Mouse (Mus musculus) T-helper 17 cell (primary cell): Measurements from ENCODE around the gene Fam69a.

Source experiments
- in situ Hi-C, 2 experiments: fragments of 300-600 bp; cut with MboI, MseI; formaldehyde crosslinking; loops; 1 replicate in 1 of 2; 2 replicates in 1 of 2; pipeline ENCODE4 v1.15.1; 2025; ENCODE audit warnings: high pct_unique_total_duplicates in 2 of 2

Gene Fam69a

DNA sequence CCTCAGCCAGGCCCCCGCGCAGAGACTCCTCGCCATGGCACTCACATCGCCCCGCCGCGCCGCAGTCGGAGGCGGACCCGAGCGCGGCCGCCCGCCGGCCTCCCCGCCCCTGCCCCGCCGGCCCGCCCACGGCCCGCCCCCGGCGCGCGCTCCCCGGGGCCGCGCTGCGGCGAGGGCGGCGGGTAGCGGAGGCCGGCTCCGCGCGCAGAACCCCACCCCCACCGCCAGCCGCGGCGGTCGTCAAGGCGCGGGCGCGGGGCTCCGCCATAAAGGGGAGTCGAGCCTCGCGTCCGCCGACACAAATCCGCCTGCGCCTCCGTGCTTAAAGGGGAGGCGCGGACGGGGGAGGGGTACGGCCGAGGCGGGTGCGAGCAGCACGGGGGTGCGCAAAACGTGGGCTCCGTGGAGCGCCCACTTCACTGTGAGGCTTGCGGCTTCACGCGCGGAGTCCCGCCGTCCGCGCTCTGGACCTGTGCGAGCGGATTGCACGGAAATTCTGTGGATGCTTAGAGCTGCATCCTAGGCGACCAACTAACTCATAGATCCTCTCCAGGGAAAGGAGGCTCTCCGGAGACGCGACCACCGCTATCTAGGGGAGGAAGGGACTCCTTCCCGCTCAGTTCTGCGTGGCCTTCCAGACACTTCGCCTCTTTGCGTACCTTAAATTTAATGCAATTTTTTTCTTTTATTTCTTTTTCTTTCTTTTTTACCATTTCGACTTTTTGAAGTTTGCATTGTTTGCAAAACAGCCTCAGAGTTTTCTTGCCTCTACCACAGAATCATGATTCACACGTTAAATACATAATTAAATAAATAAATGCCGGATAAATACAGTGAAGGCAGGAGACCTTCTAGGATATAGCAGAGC lies at the start of gene Fam69a:
Gene Fam69a (minus strand): TSS at position 119 of the 868 bp plus-strand sequence.
- in situ Hi-C loops, result no loop called here

DNA sequence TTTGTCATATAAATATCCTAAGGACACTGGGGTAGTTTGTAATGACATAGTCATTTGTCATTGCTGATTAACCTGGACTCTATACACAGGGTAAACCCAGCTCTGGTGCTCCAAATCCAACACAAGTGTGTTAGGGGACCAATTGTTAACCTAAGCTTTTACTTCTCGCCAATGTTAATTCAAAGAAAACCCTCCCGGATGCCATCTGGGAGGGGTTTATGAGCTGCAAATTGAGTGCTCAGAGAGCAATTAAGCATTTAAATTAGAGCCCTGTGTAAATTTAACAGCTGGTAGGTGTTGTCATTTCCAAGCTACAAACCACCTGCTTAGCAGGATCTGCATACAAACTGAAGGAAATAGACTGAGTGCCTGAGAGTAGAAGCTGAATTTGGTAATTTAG lies 48.6 kb upstream of the Fam69a start:
- in situ Hi-C loops, result no loop called here

DNA sequence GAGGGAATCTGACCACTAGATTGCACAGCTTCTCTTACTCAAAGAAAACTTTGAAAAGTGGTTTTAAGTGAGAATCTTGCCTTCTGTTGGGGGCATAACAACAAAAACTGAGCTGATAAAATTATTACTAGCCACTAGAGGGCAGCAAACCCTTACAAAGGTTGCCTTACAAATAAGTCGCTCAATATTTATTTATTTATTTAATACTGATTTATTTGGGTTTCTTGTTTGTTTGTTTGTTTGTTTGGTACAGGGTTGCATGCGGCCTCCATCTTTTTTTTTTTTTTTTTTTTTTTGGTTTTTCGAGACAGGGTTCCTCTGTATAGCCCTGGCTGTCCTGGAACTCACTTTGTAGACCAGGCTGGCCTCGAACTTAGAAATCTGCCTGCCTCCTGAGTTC lies 47.3 kb upstream of the Fam69a start:
- in situ Hi-C loops, result no loop called here

DNA sequence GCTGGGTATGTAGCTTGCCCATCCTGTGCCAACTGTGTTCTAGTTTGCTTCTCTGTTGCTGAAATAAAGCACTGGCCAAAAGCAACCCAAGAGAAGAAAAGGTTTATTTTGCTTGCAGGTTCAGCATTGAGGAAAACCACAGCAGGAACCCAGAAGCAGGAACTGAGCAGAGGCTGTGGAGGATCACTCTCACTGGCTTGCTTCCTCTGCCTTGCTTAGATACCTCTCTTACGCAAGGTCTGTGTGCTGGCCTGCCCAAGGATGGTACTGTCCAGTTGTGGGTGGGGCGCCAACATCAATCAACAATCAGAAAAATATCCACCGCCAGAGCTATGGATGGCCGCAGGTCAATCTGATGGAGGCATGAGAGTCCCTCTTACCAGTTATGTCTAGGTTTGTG lies 44.4 kb upstream of the Fam69a start:
- in situ Hi-C loops, result no loop called here

DNA sequence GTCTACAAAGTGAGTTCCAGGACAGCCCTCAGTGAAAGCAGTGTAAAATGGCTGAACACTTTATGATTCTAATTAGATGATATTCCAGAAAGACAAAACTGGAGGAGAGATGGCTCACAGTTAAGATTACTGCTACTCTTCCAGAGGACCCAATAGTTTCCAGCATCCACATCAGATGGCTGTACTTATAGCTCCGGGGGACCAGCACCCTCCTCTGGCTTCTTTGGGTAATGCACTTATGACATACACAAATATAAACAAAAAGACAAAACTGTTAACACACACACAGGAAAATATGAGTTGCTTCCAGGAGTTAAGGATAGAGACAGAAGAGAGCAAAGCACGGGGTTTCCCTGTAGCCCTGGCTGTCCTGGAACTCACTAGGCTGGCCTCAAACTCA lies 43.1 kb upstream of the Fam69a start:
- in situ Hi-C loops, result loop anchor here in 1 of 2 experiments (5.0 to 10.0 kb wide), 2 partner anchors 127 to 355 kb away; no protein-coding TSS in a partner anchor

- in situ Hi-C loops, result loop anchor here in 1 of 2 experiments (5.0 to 10.0 kb wide), 2 partner anchors 128 to 354 kb away; no protein-coding TSS in a partner anchor
These were observed 42.1 kb upstream of the Fam69a start for GRCm38 (mm10) chr5:108028797-108029536.

GRCm38 (mm10) chr5:108028230-108028629 lies 41.3 kb upstream of the Fam69a start:
- in situ Hi-C loops, result loop anchor here in 1 of 2 experiments (5.0 to 10.0 kb wide), 2 partner anchors 129 to 353 kb away; no protein-coding TSS in a partner anchor

DNA sequence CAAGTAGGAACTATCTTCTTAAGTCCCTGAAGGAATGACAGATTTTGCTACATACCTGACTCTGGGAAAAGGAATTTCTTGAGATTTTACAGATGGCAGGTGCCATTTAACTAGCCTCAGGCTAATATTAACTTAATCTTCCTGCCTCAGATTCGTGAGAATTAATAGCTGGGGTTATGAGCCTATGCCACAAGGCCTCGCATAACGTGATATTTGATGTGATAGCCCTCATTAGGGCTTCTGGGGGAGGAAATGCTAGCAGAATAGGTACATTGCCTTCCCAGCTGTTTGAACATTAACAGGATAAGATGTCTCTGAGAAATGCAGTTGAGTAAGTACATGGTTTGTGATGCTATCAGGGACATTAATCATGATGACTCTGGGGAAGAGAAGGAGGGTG lies 34.5 kb upstream of the Fam69a start:
- in situ Hi-C loops, result loop anchor here in 1 of 2 experiments (10.0 kb wide), 1 partner anchor 347 kb away; no protein-coding TSS in a partner anchor

GRCm38 (mm10) chr5:108019367-108019766 lies 32.5 kb upstream of the Fam69a start:
- in situ Hi-C loops, result no loop called here

DNA sequence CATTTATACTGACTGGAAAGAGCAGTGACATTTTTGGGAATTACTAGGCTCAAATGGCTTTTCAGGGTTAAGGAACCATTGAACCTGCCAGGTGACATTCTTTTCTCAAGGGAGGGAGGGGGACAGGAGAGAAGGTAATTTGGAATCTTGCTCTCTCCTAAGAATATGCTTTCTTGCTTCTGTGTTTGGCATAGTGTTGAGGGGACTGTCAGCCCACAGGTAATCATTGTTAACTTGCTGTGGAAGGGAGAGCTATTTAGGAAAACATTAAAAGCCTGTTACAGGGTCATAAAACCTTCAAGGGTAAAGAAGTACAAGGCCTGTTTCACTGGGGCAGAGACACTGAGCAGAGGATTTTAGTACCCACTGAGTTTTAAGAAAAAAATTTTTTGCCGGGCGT lies 30.3 kb upstream of the Fam69a start:
- in situ Hi-C loops, result no loop called here

GRCm38 (mm10) chr5:108015422-108015821 lies 28.5 kb upstream of the Fam69a start:
- in situ Hi-C loops, result no loop called here

DNA sequence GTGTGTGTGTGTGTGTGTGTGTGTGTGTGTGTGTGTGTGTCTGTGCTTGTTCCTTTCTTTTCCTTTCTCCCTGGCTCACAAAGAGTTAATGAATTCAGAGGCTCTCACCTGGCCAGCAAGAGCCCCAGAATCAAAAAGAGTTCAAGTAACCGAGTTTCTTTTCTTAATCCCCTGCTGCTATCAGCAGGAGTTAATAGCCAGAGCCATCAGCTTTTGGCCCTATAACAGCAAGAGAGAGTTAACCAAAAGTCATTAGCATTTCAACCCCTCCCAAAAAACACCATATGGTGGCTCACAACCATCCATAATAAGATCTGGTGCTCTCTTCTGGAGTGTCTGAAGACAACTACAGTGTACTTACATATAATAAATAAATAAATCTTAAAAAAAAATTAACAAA lies 27.3 kb upstream of the Fam69a start:
- in situ Hi-C loops, result no loop called here

DNA sequence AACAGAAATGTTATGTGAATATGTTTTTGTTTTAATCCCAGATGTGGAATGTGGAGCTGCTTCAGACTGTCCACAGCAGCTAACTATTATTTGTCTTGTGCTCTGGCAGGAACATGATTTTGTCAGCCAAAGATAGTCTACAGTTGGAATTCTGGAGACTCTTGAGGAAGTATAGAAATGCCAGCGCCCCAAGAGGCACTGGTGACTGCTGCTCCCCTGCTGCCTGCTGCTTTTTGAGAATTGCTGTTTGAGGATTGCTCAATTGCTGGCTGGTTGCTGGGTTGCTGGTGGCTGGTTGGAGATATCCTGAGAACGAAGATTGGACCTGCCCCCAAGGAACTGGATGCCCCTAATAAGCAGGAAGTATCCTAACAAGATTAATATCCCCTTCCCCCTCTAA lies 22.8 kb upstream of the Fam69a start:
- in situ Hi-C loops, result loop anchor here (5.0 kb wide), 2 partner anchors 87 to 92 kb away; no protein-coding TSS in a partner anchor

DNA sequence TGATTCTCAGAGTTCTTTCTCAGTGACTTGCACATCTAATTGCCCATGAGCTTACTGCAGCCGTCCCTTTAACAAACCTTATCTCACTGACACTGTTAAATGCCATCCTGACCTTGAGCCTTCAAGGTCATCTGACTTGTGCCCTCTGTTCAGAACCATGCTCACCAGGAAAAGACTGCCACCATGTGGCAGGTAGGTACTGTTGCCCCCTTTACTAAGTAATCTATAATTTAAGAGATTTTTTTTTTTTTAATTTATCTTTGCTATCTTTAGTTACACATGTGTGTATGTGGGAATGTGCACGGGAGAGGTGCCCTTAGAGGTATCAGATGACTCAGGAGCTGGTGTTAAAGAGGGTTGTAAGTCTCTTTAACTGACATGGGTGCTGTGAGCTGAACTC lies 18.2 kb upstream of the Fam69a start:
- in situ Hi-C loops, result loop anchor here (5.0 kb wide), 2 partner anchors 83 to 88 kb away; no protein-coding TSS in a partner anchor

DNA sequence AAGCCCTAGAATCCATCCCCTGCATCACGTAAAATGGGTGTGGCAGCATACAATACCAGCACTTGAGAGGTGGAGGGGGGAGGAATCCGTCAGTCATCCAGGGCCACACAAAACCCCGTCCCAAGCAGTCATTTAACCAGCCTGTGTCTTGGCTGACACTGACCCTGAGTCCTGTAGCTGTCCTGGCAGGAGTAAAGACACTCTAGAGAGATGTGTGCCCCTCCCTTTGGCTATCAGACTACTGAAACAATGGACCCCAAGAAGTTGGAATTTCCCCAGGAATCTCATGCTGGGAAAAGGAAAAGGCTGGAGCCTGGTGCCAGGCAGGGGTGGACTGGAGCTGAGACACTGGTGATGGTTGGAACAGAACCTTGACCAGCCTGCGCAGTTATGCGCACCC lies 15.8 kb upstream of the Fam69a start:
- in situ Hi-C loops, result no loop called here

GRCm38 (mm10) chr5:108000776-108001548 lies 14.1 kb upstream of the Fam69a start:
- in situ Hi-C loops, result no loop called here

- in situ Hi-C loops, result no loop called here
These were observed 10.8 kb upstream of the Fam69a start for GRCm38 (mm10) chr5:107997717-107998116.

- in situ Hi-C loops, result no loop called here
These were observed 9.1 kb upstream of the Fam69a start for GRCm38 (mm10) chr5:107995936-107996335.

- in situ Hi-C loops, result no loop called here
These were observed 958 bp upstream of the Fam69a start for GRCm38 (mm10) chr5:107987835-107988251.

- in situ Hi-C loops, result no loop called here
These were observed 474 bp downstream of the Fam69a start for GRCm38 (mm10) chr5:107986255-107986966.

DNA sequence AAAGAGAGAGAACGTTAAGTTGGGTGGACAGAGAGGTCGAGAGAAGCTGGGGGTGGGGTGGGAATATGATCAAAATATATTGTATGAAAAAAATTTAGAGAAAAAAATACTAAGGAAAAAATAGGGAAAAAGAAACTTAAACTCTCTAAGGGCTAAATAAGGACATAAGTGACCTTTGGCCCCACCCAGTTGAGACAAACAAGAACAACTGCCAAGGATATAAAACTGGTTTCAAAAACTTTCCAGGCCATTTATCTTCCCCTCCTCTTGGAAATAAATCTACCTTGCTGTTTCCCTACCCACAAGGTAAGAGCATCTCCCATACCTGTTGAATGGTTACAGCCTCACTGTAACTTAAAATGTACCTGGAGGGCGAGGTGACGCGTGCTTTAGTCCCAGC lies 2.9 kb downstream of the Fam69a start:
- in situ Hi-C loops, result no loop called here
